In the genomic region with DNA sequence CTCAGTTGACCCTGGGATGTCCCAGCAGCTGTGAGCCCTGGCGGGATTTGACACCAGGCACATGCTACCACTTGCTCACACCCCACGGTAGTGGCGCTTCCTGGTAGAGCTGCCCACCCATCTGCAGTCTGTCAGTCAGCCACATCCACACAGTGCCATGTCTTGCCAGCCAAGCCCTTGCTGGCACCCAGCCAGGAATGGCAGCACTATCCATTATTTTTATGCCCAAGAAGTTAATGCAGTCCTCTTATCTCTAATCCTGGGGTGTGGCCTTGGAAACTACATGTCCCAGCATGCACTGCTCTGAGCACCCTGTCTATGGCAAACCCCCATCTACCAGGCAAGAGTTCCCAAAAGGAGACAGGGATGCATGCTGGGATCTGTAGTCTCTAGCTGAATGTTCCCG, we compare ENCODE assay signal across 9 mouse cellular contexts.
DNase-seq lines count a peak whose midpoint lies in the region; ATAC-seq lines count a peak whose summit lies in the region.
"Had no signal": no experiment of that assay in that cellular context is flagged by ENCODE, and none has a peak within 500 bp of the region (broad histone marks: within the 10 kb centered on the region; RNA-seq: fewer than 3 reads in every experiment).

No protein-coding gene starts in this region.

- no peak for DNase-seq in hindbrain, embryonic 10.5 days (ENCODE audit: low spot score)
- DNase-seq in MEL-GATA-1-ER (ENCODE audit: extremely low read depth, low read depth) = peak; percentile 15
- DNase-seq in cerebellum, adult 8-10 months = peak; percentile 15
- no peak for DNase-seq in thymus, postnatal 0 days (ENCODE audit: low spot score)
- no peak for DNase-seq in thymus, postnatal 36 days
- no peak for DNase-seq in limb, embryonic 10.5 days (ENCODE audit: low spot score)

- H3K9ac ChIP-seq in hindbrain, embryonic 16.5 days (ENCODE audit: low read depth, low read length) = no peak overlapping the region
- H3K9ac ChIP-seq in lung, embryonic 15.5 days = no peak overlapping the region

- 57% methylated on average over 4 of the region's 4 CpGs for WGBS in hindbrain, embryonic 16.5 days
- 74% methylated on average over 4 of the region's 4 CpGs for WGBS in hindbrain, embryonic 10.5 days
- 76% methylated on average over 4 of the region's 4 CpGs for WGBS in lung, embryonic 15.5 days
- WGBS in limb, embryonic 10.5 days = 72% methylated on average over 4 of the region's 4 CpGs

- H3K36me3 ChIP-seq in hindbrain, embryonic 16.5 days (ENCODE audit: control insufficient read depth, insufficient read depth, low read length) = no peaks in the 10 kb centered on the region
- H3K36me3 ChIP-seq in hindbrain, embryonic 10.5 days = peaks cover 82% of the 10 kb centered on the region
- H3K36me3 ChIP-seq in lung, embryonic 15.5 days = no peaks in the 10 kb centered on the region
- no peaks in the 10 kb centered on the region for H3K36me3 ChIP-seq in limb, embryonic 10.5 days

- no peak overlapping the region for H3K27ac ChIP-seq in hindbrain, embryonic 16.5 days (ENCODE audit: low read depth, low read length)
- no peak overlapping the region for H3K27ac ChIP-seq in hindbrain, embryonic 10.5 days
- no peak overlapping the region for H3K27ac ChIP-seq in lung, embryonic 15.5 days
- H3K27ac ChIP-seq in limb, embryonic 10.5 days = no peak overlapping the region
- H3K27ac ChIP-seq: kidney, postnatal 0 days had no signal

- ATAC-seq in hindbrain, embryonic 16.5 days = peak; percentile 35; the same call in 1 of the 2 replicates
- 0 out of 2 replicates have a peak, but pooled peaks have one; percentile 27 for ATAC-seq in lung, embryonic 15.5 days (ENCODE audit: borderline replicate concordance, extremely low read depth, low FRiP score, low TSS enrichment)

- peaks cover 14% of the 10 kb centered on the region for H3K4me1 ChIP-seq in hindbrain, embryonic 16.5 days (ENCODE audit: control insufficient read depth, insufficient read depth, low read depth, low read length)
- H3K4me1 ChIP-seq in hindbrain, embryonic 10.5 days (replicated peaks) = peaks cover 65% of the 10 kb centered on the region
- H3K4me1 ChIP-seq in lung, embryonic 15.5 days = peaks cover 36% of the 10 kb centered on the region
- H3K4me1 ChIP-seq in limb, embryonic 10.5 days = peaks cover 63% of the 10 kb centered on the region

- no peak overlapping the region for H3K4me3 ChIP-seq in hindbrain, embryonic 16.5 days (ENCODE audit: low read length)
- H3K4me3 ChIP-seq in hindbrain, embryonic 10.5 days = no peak overlapping the region
- no peak overlapping the region for H3K4me3 ChIP-seq in lung, embryonic 15.5 days
- no peak overlapping the region for H3K4me3 ChIP-seq in limb, embryonic 10.5 days

- H3K4me2 ChIP-seq in hindbrain, embryonic 16.5 days (ENCODE audit: low read length) = no peak overlapping the region
- H3K4me2 ChIP-seq in lung, embryonic 15.5 days = no peak overlapping the region

- peaks cover 14% of the 10 kb centered on the region for H3K27me3 ChIP-seq in hindbrain, embryonic 16.5 days (replicated peaks; ENCODE audit: control insufficient read depth, insufficient read depth, low read length)
- peaks cover 80% of the 10 kb centered on the region for H3K27me3 ChIP-seq in hindbrain, embryonic 10.5 days (ENCODE audit: insufficient read depth, poor library complexity, severe bottlenecking)
- peaks cover 20% of the 10 kb centered on the region for H3K27me3 ChIP-seq in lung, embryonic 15.5 days
- H3K27me3 ChIP-seq in limb, embryonic 10.5 days (ENCODE audit: low read depth, poor library complexity, severe bottlenecking) = peaks cover 50% of the 10 kb centered on the region

- H3K9me3 ChIP-seq in hindbrain, embryonic 16.5 days (ENCODE audit: control insufficient read depth, low read length) = no peaks in the 10 kb centered on the region
- no peaks in the 10 kb centered on the region for H3K9me3 ChIP-seq in hindbrain, embryonic 10.5 days
- H3K9me3 ChIP-seq in lung, embryonic 15.5 days = no peaks in the 10 kb centered on the region
- H3K9me3 ChIP-seq in limb, embryonic 10.5 days (replicated peaks) = no peaks in the 10 kb centered on the region; the same call in 1 of the 2 replicates

Comparison
In these comparisons a context has a peak if more than half of its experiments do, and no peak if none do; other contexts are left out.
1. DNase-seq: peak in MEL-GATA-1-ER (single experiment) and cerebellum, adult 8-10 months (single experiment); none in hindbrain, embryonic 10.5 days (single experiment), thymus, postnatal 0 days (single experiment), thymus, postnatal 36 days (0 of 2) and limb, embryonic 10.5 days (single experiment).